Mouse (Mus musculus) neural tube, embryonic 14.5 days (tissue): ENCODE measurements around the gene Majin. TPM values are rescaled to one million over a fixed set of nuclear protein-coding genes. Genes with fewer than 3 reads are reported as not detected.

Experiments used
- ATAC-seq: fragments of 200-750 bp; cut with Nextera tagmentation; 2 replicates; pipeline ENCODE4 v1.8.0; 2017; ENCODE audit warnings: low read depth, mild to moderate bottlenecking, moderate TSS enrichment, moderate library complexity
- H3K27ac ChIP-seq: fragments of 300-500 bp; sonication (generic); 2 replicates; pipeline ENCODE4 v1.5.1; 2014; ENCODE audit warnings: low read depth, mild to moderate bottlenecking, control low read depth, low read length, moderate library complexity, mixed read lengths
- H3K27me3 ChIP-seq: fragments of 300-500 bp; sonication (generic); 2 replicates; pipeline ENCODE4 v1.6.1; 2014; ENCODE audit warnings: low read length; ENCODE audit not compliant: control insufficient read depth, insufficient read depth
- H3K36me3 ChIP-seq: fragments of 300-500 bp; sonication (generic); 2 replicates; pipeline ENCODE4 v1.6.1; 2014; ENCODE audit warnings: low read length, mixed read lengths; ENCODE audit not compliant: control insufficient read depth, insufficient read depth
- H3K4me1 ChIP-seq: fragments of 300-500 bp; sonication (generic); 2 replicates; pipeline ENCODE4 v1.6.1; 2014; ENCODE audit warnings: low read length; ENCODE audit not compliant: control insufficient read depth, insufficient read depth
- H3K4me2 ChIP-seq: fragments of 300-500 bp; sonication (generic); 2 replicates; pipeline ENCODE4 v1.6.1; 2014; ENCODE audit warnings: mild to moderate bottlenecking, low read depth, low read length, control low read depth
- H3K4me3 ChIP-seq: fragments of 300-500 bp; sonication (generic); 2 replicates; pipeline ENCODE4 v1.5.1; 2014; ENCODE audit warnings: low read depth, low read length, control low read depth, mixed read lengths
- H3K9ac ChIP-seq: fragments of 300-500 bp; sonication (generic); replicated peaks from 2 replicates; pipeline ENCODE4 v1.6.1; 2014; ENCODE audit warnings: low read depth, mild to moderate bottlenecking, control low read depth, low read length, mixed read lengths
- H3K9me3 ChIP-seq: fragments of 300-500 bp; sonication (generic); 2 replicates; pipeline ENCODE4 v1.6.1; 2016; ENCODE audit warnings: low read length; ENCODE audit not compliant: control insufficient read depth
- WGBS: fragments of 180-500 bp; shearing (Covaris S2); extraction: QIAGEN DNeasy Blood & Tissue Kit; methylation state at CpG from one replicate; pipeline ENCODE4 v1.1.7; 2014; 5-methylcytosine and 5-hydroxymethylcytosine counted together
- polyA plus RNA-seq: library from polyadenylated mRNA; unstranded; fragments of >200 nt; fragmentation: Nextera tagmentation; extraction: Ambion mirVana; gene quantifications from 2 replicates; pipeline ENCODE4 v1.2.1, GENCODE M21; 2014

The Majin gene
- polyA plus RNA-seq, 1 experiment from 2014 or later = 0.21 TPM

DNA sequence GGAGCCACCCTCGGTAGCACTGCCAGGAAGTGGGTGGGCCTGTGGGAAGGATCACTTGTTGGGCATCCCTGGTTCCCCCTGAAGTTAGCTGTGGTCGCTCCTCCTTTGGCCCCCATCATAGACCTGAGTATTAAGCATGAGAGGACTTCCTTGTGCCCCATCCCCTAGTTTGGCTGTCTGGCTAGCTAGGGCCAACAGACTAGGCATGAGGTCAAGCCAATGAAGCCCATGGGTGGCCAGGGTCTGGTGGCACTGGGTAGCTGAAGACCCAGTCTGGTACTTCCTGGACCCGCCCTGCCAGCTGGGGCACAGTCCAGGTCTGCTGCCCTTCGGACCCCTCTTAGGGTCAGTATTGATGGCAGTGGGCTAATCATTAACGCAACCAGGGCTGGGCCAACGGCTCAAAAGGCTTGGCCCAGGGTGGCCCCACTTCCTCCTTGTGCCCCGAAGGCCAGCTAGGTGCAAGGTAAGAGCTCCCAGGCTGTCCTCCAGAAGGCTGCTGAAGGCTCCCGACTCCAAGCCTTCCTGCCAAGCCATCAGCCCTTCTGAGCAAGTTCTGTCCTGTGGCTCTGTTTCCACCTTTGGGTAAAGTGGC lies 78.7 kb downstream of the Majin start:
- 82% methylated on average over 8 of the region's 8 CpGs for WGBS
- no peaks in the 10 kb centered on the region for H3K27me3 ChIP-seq
- peaks cover 28% of the 10 kb centered on the region for H3K36me3 ChIP-seq
- H3K9ac ChIP-seq = no peak overlapping the region
- H3K4me1 ChIP-seq = no peaks in the 10 kb centered on the region
- H3K9me3 ChIP-seq = no peaks in the 10 kb centered on the region
- H3K4me3 ChIP-seq = no peak overlapping the region
- ATAC-seq = no peak
- no peak overlapping the region for H3K27ac ChIP-seq
- no peak overlapping the region for H3K4me2 ChIP-seq

DNA sequence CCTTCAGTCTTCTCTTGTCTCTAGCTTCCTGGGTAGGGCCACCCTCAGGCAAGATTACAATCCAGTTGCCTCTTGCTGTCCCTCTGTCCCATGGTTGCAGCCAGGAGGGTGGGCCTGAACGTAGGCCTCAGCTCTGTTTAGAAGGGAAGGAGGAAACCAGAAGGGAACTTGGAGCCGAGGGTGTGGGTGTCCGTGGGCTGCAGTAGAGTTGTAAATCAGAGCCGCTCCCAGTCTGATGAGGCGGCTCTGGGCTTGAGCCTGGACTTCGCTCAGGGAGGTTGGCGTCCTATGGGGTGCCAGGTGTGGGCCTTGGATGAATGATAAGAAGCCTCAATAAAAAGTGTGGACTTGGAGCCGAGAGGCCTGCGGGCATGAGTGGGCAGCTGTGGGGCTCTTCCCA lies 80.0 kb downstream of the Majin start:
- ATAC-seq = no peak
- no peak overlapping the region for H3K27ac ChIP-seq
- no peak overlapping the region for H3K9ac ChIP-seq
- H3K9me3 ChIP-seq = no peaks in the 10 kb centered on the region
- no peak overlapping the region for H3K4me2 ChIP-seq
- WGBS = 62% methylated on average over 9 of the region's 9 CpGs
- H3K4me3 ChIP-seq = no peak overlapping the region
- no peaks in the 10 kb centered on the region for H3K27me3 ChIP-seq
- peaks cover 15% of the 10 kb centered on the region for H3K36me3 ChIP-seq
- no peaks in the 10 kb centered on the region for H3K4me1 ChIP-seq

GRCm38 (mm10) chr19:6264945-6265344 lies 80.8 kb downstream of the Majin start:
- Histone ChIP-seq H3K9me3 (no peaks in the 10 kb centered on the region), H3K27me3 (no peaks in the 10 kb centered on the region), H3K4me2 (no peak overlapping the region), H3K9ac (no peak overlapping the region), H3K27ac (no peak overlapping the region), H3K4me1 (no peaks in the 10 kb centered on the region), H3K4me3 (no peak overlapping the region), H3K36me3 (peaks cover 12% of the 10 kb centered on the region)
- ATAC-seq = no peak
- 92% methylated on average over 8 of the region's 8 CpGs for WGBS

GRCm38 (mm10) chr19:6265727-6266182 lies 81.6 kb downstream of the Majin start:
- H3K4me3 ChIP-seq = no peak overlapping the region
- no peaks in the 10 kb centered on the region for H3K4me1 ChIP-seq
- 71% methylated on average over 6 of the region's 6 CpGs for whole genome bisulfite sequencing
- no peak for ATAC-seq
- no peak overlapping the region for H3K27ac ChIP-seq
- no peaks in the 10 kb centered on the region for H3K27me3 ChIP-seq
- peaks cover 12% of the 10 kb centered on the region for H3K36me3 ChIP-seq
- no peak overlapping the region for H3K9ac ChIP-seq
- H3K9me3 ChIP-seq = no peaks in the 10 kb centered on the region
- H3K4me2 ChIP-seq = no peak overlapping the region

GRCm38 (mm10) chr19:6267306-6268169 lies 83.3 kb downstream of the Majin start:
- Histone ChIP-seq H3K9ac (0 out of 2 replicates have a peak overlapping the region, but pooled peaks have one; percentile 7), H3K4me2 (no peak overlapping the region), H3K4me1 (no peaks in the 10 kb centered on the region), H3K27ac (no peak overlapping the region), H3K4me3 (no peak overlapping the region), H3K27me3 (no peaks in the 10 kb centered on the region), H3K9me3 (no peaks in the 10 kb centered on the region), H3K36me3 (peaks cover under 1% of the 10 kb centered on the region; the same call in 1 of the 2 replicates)
- WGBS = 49% methylated on average over 11 of the region's 11 CpGs
- no peak for ATAC-seq

DNA sequence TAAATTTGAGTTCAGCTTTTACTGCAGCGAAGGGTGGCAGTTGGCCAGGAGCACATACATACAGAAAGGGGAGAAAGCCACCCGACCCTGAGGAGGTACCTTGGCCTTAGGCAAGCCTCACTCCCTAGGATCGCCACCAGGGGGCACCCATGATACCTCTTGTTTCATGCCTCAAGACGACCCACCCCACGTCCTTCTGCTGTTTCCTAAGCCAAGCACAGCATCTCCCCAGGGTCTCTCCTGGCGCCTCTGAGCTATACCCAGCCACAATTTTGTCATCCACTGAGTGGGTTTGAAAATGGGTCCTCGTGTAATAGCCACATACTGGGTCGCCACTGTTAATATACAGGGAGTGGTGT lies 84.0 kb downstream of the Majin start:
- no peaks in the 10 kb centered on the region for H3K36me3 ChIP-seq
- H3K4me1 ChIP-seq = no peaks in the 10 kb centered on the region
- 17% methylated on average over 8 of the region's 8 CpGs for WGBS
- no peaks in the 10 kb centered on the region for H3K9me3 ChIP-seq
- no peak overlapping the region for H3K27ac ChIP-seq
- H3K9ac ChIP-seq = no peak overlapping the region
- H3K27me3 ChIP-seq = no peaks in the 10 kb centered on the region
- ATAC-seq = peak; percentile 80; the same call in 1 of the 2 replicates
- no peak overlapping the region for H3K4me3 ChIP-seq
- no peak overlapping the region for H3K4me2 ChIP-seq

- Histone ChIP-seq H3K27me3 (no peaks in the 10 kb centered on the region), H3K4me3 (no peak overlapping the region), H3K4me1 (no peaks in the 10 kb centered on the region), H3K36me3 (no peaks in the 10 kb centered on the region), H3K27ac (no peak overlapping the region), H3K4me2 (no peak overlapping the region), H3K9me3 (no peaks in the 10 kb centered on the region), H3K9ac (no peak overlapping the region)
- ATAC-seq = no peak
- WGBS = 88% methylated on average over 7 of the region's 7 CpGs
These were observed 84.5 kb downstream of the Majin start for GRCm38 (mm10) chr19:6268670-6269132.

- WGBS = 89% methylated on average over 8 of the region's 8 CpGs
- ATAC-seq = no peak
- Histone ChIP-seq H3K4me2 (no peak overlapping the region), H3K36me3 (no peaks in the 10 kb centered on the region), H3K27me3 (no peaks in the 10 kb centered on the region), H3K9me3 (no peaks in the 10 kb centered on the region), H3K9ac (no peak overlapping the region), H3K4me3 (no peak overlapping the region), H3K4me1 (no peaks in the 10 kb centered on the region), H3K27ac (no peak overlapping the region)
These were observed 85.7 kb downstream of the Majin start for GRCm38 (mm10) chr19:6269798-6270475.

DNA sequence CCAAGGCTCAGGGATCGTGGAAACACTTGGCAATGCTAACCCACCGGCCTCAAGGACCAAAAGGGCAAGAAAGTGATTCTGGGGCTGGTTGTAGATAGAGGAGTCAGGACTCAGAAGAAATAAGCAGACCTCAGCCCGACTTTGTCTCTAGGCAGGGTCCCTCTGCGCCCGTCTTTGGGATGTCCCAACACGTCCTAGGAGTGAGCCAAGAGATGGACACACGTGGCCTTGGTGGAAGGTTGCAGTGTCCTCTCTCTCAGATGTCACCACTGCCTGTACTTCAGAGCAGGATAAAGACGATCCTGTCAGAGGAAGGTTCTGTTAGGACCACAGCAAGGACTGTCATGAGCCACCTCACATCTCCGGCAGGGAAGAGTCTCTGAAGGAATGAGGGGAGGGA lies 86.5 kb downstream of the Majin start:
- H3K27ac ChIP-seq = no peak overlapping the region
- 65% methylated on average over 9 of the region's 9 CpGs for WGBS
- H3K4me1 ChIP-seq = no peaks in the 10 kb centered on the region
- H3K4me2 ChIP-seq = no peak overlapping the region
- H3K9me3 ChIP-seq = no peaks in the 10 kb centered on the region
- no peak overlapping the region for H3K4me3 ChIP-seq
- ATAC-seq = no peak
- H3K27me3 ChIP-seq = no peaks in the 10 kb centered on the region
- H3K9ac ChIP-seq = no peak overlapping the region
- H3K36me3 ChIP-seq = no peaks in the 10 kb centered on the region
